Mouse (Mus musculus) bone marrow, adult 2 months (tissue): ENCODE data around the gene Gm4969. TPM values are rescaled to one million over a fixed set of nuclear protein-coding genes. Genes with fewer than 3 reads are reported as not detected.
A peak's percentile ranks its signal among the peaks of the same experiment; 100 is the strongest.

Experiments used
- H3K27ac ChIP-seq: fragments of 200-500 bp; 2 replicates; pipeline ENCODE4 v1.5.1; 2012; ENCODE audit warnings: low read depth, mild to moderate bottlenecking, control low read depth, inconsistent platforms, low read length; ENCODE audit not compliant: control insufficient read depth, poor library complexity, insufficient read depth
- H3K4me1 ChIP-seq: fragments of 200-500 bp; 2 replicates; pipeline ENCODE4 v1.6.1; 2011; ENCODE audit warnings: low read length; ENCODE audit not compliant: control insufficient read depth, insufficient read depth
- H3K4me3 ChIP-seq: fragments of 200-500 bp; replicated peaks from 2 replicates; pipeline ENCODE3; 2011; ENCODE audit warnings: mild to moderate bottlenecking, low read depth, low read length, control low read depth; ENCODE audit not compliant: control insufficient read depth
- CTCF ChIP-seq: fragments of 200-500 bp; IDR thresholded peaks from 2 replicates; pipeline ENCODE4 v1.5.1; 2011; ENCODE audit warnings: low read length, control low read depth; ENCODE audit not compliant: control insufficient read depth, insufficient read depth
- POLR2A ChIP-seq: fragments of 200-500 bp; IDR thresholded peaks from 2 replicates; pipeline ENCODE4 v1.6.1; 2011; ENCODE audit warnings: low read depth, mild to moderate bottlenecking, control low read depth, low read length, borderline replicate concordance; ENCODE audit not compliant: control insufficient read depth
- WGBS: fragments of 180-500 bp; shearing (Covaris S2); methylation state at CpG from one replicate; pipeline ENCODE4 v1.1.7; 2018; 5-methylcytosine and 5-hydroxymethylcytosine counted together
- polyA plus RNA-seq: library from polyadenylated mRNA; stranded (reverse); fragments of >200 nt; gene quantifications from 2 replicates; pipeline ENCODE4 v1.2.4, GENCODE M21; 2011; ENCODE audit warnings: low replicate concordance; ENCODE audit not compliant: missing spikeins, insufficient read depth, insufficient read length

Gm4969 gene
- polyA plus RNA-seq, 1 experiment: not detected

GRCm38 (mm10) chr7:19084921-19085473, 33.2 kb downstream of the Gm4969 start:
- peaks cover 4% of the 10 kb centered on the region; the same call in 1 of the 2 replicates for H3K4me1 ChIP-seq
- 22% methylated on average over 9 of the region's 9 CpGs for WGBS
- no peak overlapping the region for H3K4me3 ChIP-seq
- TF ChIP-seq POLR2A (no peak), CTCF (no peak)
- H3K27ac ChIP-seq: no peak overlapping the region

- 4% methylated on average over 6 of the region's 6 CpGs for WGBS
- Histone ChIP-seq H3K4me3 (no peak overlapping the region), H3K4me1 (peaks cover 4% of the 10 kb centered on the region; the same call in 1 of the 2 replicates), H3K27ac (peak overlapping the region; percentile 16; the same call in 1 of the 2 replicates)
- TF ChIP-seq CTCF: no peak
- TF ChIP-seq POLR2A: no peak
These were observed 33.8 kb downstream of the Gm4969 start for GRCm38 (mm10) chr7:19084277-19084771.

GRCm38 (mm10) chr7:19083701-19084100, 34.5 kb downstream of the Gm4969 start, which contains the start of gene Dmpk:
Gene Dmpk (plus strand): TSS chr7:19083849.
- 71% methylated on average over 10 of the region's 10 CpGs for WGBS
- peak within 1 kb of the TSS; percentile 16; the same call in 1 of the 2 replicates for H3K27ac ChIP-seq
- TF ChIP-seq POLR2A (no peak), CTCF (no peak)
- peaks cover 4% of the 10 kb centered on the region; the same call in 1 of the 2 replicates for H3K4me1 ChIP-seq
- H3K4me3 ChIP-seq: no peak within 1 kb of the TSS

- WGBS: 76% methylated on average over 6 of the region's 6 CpGs
- TF ChIP-seq POLR2A: no peak
- TF ChIP-seq CTCF: no peak
- Histone ChIP-seq H3K4me3 (no peak overlapping the region), H3K27ac (no peak overlapping the region), H3K4me1 (peaks cover 5% of the 10 kb centered on the region; the same call in 1 of the 2 replicates)
These were observed 35.1 kb downstream of the Gm4969 start for GRCm38 (mm10) chr7:19083096-19083495.

GRCm38 (mm10) chr7:19082171-19082570, 36.0 kb downstream of the Gm4969 start:
- Histone ChIP-seq H3K4me3 (no peak overlapping the region), H3K4me1 (peaks cover 10% of the 10 kb centered on the region; the same call in 1 of the 2 replicates), H3K27ac (no peak overlapping the region)
- WGBS: 85% methylated on average over 4 of the region's 4 CpGs
- TF ChIP-seq POLR2A (no peak), CTCF (no peak)

GRCm38 (mm10) chr7:19080451-19080950, 37.7 kb downstream of the Gm4969 start:
- no peak overlapping the region for H3K27ac ChIP-seq
- 96% methylated on average over 19 of the region's 19 CpGs for WGBS
- H3K4me1 ChIP-seq: peaks cover 10% of the 10 kb centered on the region
- TF ChIP-seq POLR2A (no peak), CTCF (no peak)
- no peak overlapping the region for H3K4me3 ChIP-seq

GRCm38 (mm10) chr7:19078732-19079131, 39.4 kb downstream of the Gm4969 start:
- WGBS: 73% methylated on average over 3 of the region's 3 CpGs
- no peak overlapping the region for H3K4me3 ChIP-seq
- peaks cover 10% of the 10 kb centered on the region for H3K4me1 ChIP-seq
- H3K27ac ChIP-seq: no peak overlapping the region
- TF ChIP-seq POLR2A: no peak
- no peak for TF ChIP-seq CTCF

- 2% methylated on average over 14 of the region's 14 CpGs for WGBS
- Histone ChIP-seq H3K27ac (no peak overlapping the region), H3K4me3 (peak overlapping the region; percentile 52), H3K4me1 (peaks cover 10% of the 10 kb centered on the region)
- TF ChIP-seq CTCF (0 out of 2 replicates have a peak, but pooled peaks have one; percentile 14), POLR2A (0 out of 2 replicates have a peak, but pooled peaks have one; percentile 31)
These were observed 40.4 kb downstream of the Gm4969 start for GRCm38 (mm10) chr7:19077761-19078160.
